Mouse (Mus musculus) myocyte (in vitro differentiated cells): Measurements from ENCODE around the gene Scp2d1. TPM values are rescaled to one million over a fixed set of nuclear protein-coding genes. Genes with fewer than 3 reads are reported as not detected.

ENCODE experiments used
- H3K27me3 ChIP-seq: one replicate; pipeline ENCODE4 v1.6.1; 2011; ENCODE audit not compliant: control insufficient read depth, insufficient read depth, insufficient read length
- H3K36me3 ChIP-seq: one replicate; pipeline ENCODE4 v1.6.1; 2011; ENCODE audit not compliant: control insufficient read depth, insufficient read depth
- H3K4me2 ChIP-seq: one replicate; pipeline ENCODE4 v1.6.1; 2011; ENCODE audit warnings: low read depth, control low read depth
- H3K4me3 ChIP-seq: one replicate; pipeline ENCODE4 v1.5.1; 2011; ENCODE audit warnings: mild to moderate bottlenecking, control low read depth, moderate library complexity
- H3K79me2 ChIP-seq: one replicate; pipeline ENCODE4 v1.6.1; 2011; ENCODE audit not compliant: control insufficient read depth, insufficient read depth
- H3ac ChIP-seq: one replicate; pipeline ENCODE4 v1.6.1; 2011; ENCODE audit not compliant: control insufficient read depth, insufficient read length
- CEBPB ChIP-seq: IDR thresholded peaks from 2 replicates; pipeline ENCODE4 v1.6.1; 2011; ENCODE audit warnings: mild to moderate bottlenecking, moderate library complexity; ENCODE audit not compliant: poor library complexity, insufficient read depth, severe bottlenecking
- E2F4 ChIP-seq: IDR thresholded peaks from one replicate; pipeline ENCODE4 v1.6.1; 2011; ENCODE audit warnings: mild to moderate bottlenecking, control low read depth, moderate library complexity; ENCODE audit not compliant: insufficient read depth
- MAX ChIP-seq: IDR thresholded peaks from one replicate; pipeline ENCODE4 v1.6.1; 2011; ENCODE audit warnings: low read depth, mild to moderate bottlenecking, control low read depth
- MYOD1 ChIP-seq, 3 experiments: IDR thresholded peaks; one replicate each; pipeline ENCODE4 v1.6.1; 2011; ENCODE audit warnings: control low read depth in 2 of 3, low read depth in 2 of 3, mild to moderate bottlenecking in 2 of 3, moderate library complexity in 1 of 3; ENCODE audit not compliant: insufficient read length in 2 of 3, control insufficient read depth in 1 of 3
- MYOG ChIP-seq, 3 experiments: IDR thresholded peaks; one replicate each; pipeline ENCODE4 v1.6.1; 2011; ENCODE audit warnings: control low read depth in 2 of 3, low read depth in 2 of 3, mild to moderate bottlenecking in 2 of 3; ENCODE audit not compliant: insufficient read length in 2 of 3, control insufficient read depth in 1 of 3, insufficient read depth in 1 of 3
- POLR2A ChIP-seq: IDR thresholded peaks from one replicate; pipeline ENCODE4 v1.6.1; 2011; ENCODE audit warnings: low read depth, mild to moderate bottlenecking, control low read depth, moderate library complexity; ENCODE audit not compliant: insufficient read length
- POLR2AphosphoS2 ChIP-seq: IDR thresholded peaks from one replicate; pipeline ENCODE4 v1.6.1; 2011; ENCODE audit warnings: low read depth, control low read depth; ENCODE audit not compliant: insufficient read length
- REST ChIP-seq: IDR thresholded peaks from one replicate; pipeline ENCODE4 v1.6.1; 2011; ENCODE audit warnings: mild to moderate bottlenecking, control low read depth, moderate library complexity; ENCODE audit not compliant: insufficient read depth, insufficient read length
- SRF ChIP-seq: IDR thresholded peaks from one replicate; pipeline ENCODE4 v1.6.1; 2011; ENCODE audit warnings: low read depth; ENCODE audit not compliant: control insufficient read depth, insufficient read length
- TCF12 ChIP-seq: IDR thresholded peaks from one replicate; pipeline ENCODE4 v1.6.1; 2011; ENCODE audit warnings: mild to moderate bottlenecking, control low read depth; ENCODE audit not compliant: poor library complexity, insufficient read depth, severe bottlenecking
- TCF3 ChIP-seq: IDR thresholded peaks from one replicate; pipeline ENCODE4 v1.6.1; 2011; ENCODE audit warnings: low read depth, control low read depth; ENCODE audit not compliant: insufficient read length
- USF1 ChIP-seq: IDR thresholded peaks from one replicate; pipeline ENCODE4 v1.6.1; 2011; ENCODE audit warnings: low read depth, mild to moderate bottlenecking, control low read depth, moderate library complexity
- polyA plus RNA-seq: library from polyadenylated mRNA; unstranded; fragments of >200 nt; fragmentation: generic; extraction: Trizol; gene quantifications from one replicate; pipeline ENCODE4 v1.2.1, GENCODE M21; 2012; ENCODE audit warnings: missing spikeins

Gene Scp2d1
- polyA plus RNA-seq, 1 experiment: not detected

GRCm38 (mm10) chr2:144807766-144808754 is 15.4 kb upstream of the Scp2d1 start:
- Histone ChIP-seq H3K36me3 (no peaks in the 10 kb centered on the region), H3K27me3 (no peaks in the 10 kb centered on the region), H3K79me2 (no peaks in the 10 kb centered on the region), H3K4me3 (no peak overlapping the region), H3ac (no peak overlapping the region), H3K4me2 (no peak overlapping the region)
- TF ChIP-seq POLR2A (no peak), USF1 (no peak), CEBPB (no peak), SRF (no peak), MYOG (IDR thresholded peaks at IDR 0.05; ENCODE audit: control insufficient read depth in 1 of 3, insufficient read depth in 1 of 3, insufficient read length in 2 of 3, low read depth in 2 of 3) (no peak), MYOD1 (IDR thresholded peaks at IDR 0.05; ENCODE audit: control insufficient read depth in 1 of 3, insufficient read length in 2 of 3, low read depth in 2 of 3) (no peak), POLR2AphosphoS2 (no peak), TCF3 (no peak)

- no peak overlapping the region for H3ac ChIP-seq
- no peaks in the 10 kb centered on the region for H3K79me2 ChIP-seq
- H3K36me3 ChIP-seq: no peaks in the 10 kb centered on the region
- no peak for TF ChIP-seq CEBPB
- TF ChIP-seq MYOD1 (IDR thresholded peaks at IDR 0.05; ENCODE audit: control insufficient read depth in 1 of 3, insufficient read length in 2 of 3, low read depth in 2 of 3): no peak
- TF ChIP-seq MYOG (IDR thresholded peaks at IDR 0.05; ENCODE audit: control insufficient read depth in 1 of 3, insufficient read depth in 1 of 3, insufficient read length in 2 of 3, low read depth in 2 of 3): no peak
- no peak for TF ChIP-seq REST
- TF ChIP-seq POLR2AphosphoS2: no peak
- no peak for TF ChIP-seq TCF12
- no peak for TF ChIP-seq POLR2A
- no peak for TF ChIP-seq E2F4
- no peak for TF ChIP-seq USF1
- H3K4me3 ChIP-seq: no peak overlapping the region
- H3K27me3 ChIP-seq: no peaks in the 10 kb centered on the region
- no peak overlapping the region for H3K4me2 ChIP-seq
Measured at GRCm38 (mm10) chr2:144828457-144828985, 5.1 kb downstream of the Scp2d1 start.

- Histone ChIP-seq H3K27me3 (no peaks in the 10 kb centered on the region), H3ac (no peak overlapping the region), H3K36me3 (no peaks in the 10 kb centered on the region), H3K4me3 (no peak overlapping the region), H3K79me2 (no peaks in the 10 kb centered on the region), H3K4me2 (no peak overlapping the region)
- TF ChIP-seq MAX: no peak
- TF ChIP-seq REST: no peak
- TF ChIP-seq TCF12: no peak
- TF ChIP-seq CEBPB: no peak
- TF ChIP-seq E2F4: no peak
- no peak for TF ChIP-seq MYOD1 (IDR thresholded peaks at IDR 0.05; ENCODE audit: control insufficient read depth in 1 of 3, insufficient read length in 2 of 3, low read depth in 2 of 3)
- no peak for TF ChIP-seq SRF
- no peak for TF ChIP-seq POLR2AphosphoS2
- no peak for TF ChIP-seq POLR2A
Measured at GRCm38 (mm10) chr2:144836667-144837311, 13.3 kb downstream of the Scp2d1 start.

GRCm38 (mm10) chr2:144837312-144837679 is 13.8 kb downstream of the Scp2d1 start:
- Histone ChIP-seq H3K79me2 (no peaks in the 10 kb centered on the region), H3K4me3 (no peak overlapping the region), H3K27me3 (no peaks in the 10 kb centered on the region), H3ac (no peak overlapping the region), H3K4me2 (no peak overlapping the region), H3K36me3 (no peaks in the 10 kb centered on the region)
- no peak for TF ChIP-seq POLR2AphosphoS2
- TF ChIP-seq POLR2A: no peak
- TF ChIP-seq REST: no peak
- no peak for TF ChIP-seq E2F4
- TF ChIP-seq MYOG (IDR thresholded peaks at IDR 0.05; ENCODE audit: control insufficient read depth in 1 of 3, insufficient read depth in 1 of 3, insufficient read length in 2 of 3, low read depth in 2 of 3): no peak
- no peak for TF ChIP-seq TCF12
- TF ChIP-seq SRF: no peak
- no peak for TF ChIP-seq CEBPB
- TF ChIP-seq USF1: no peak
- TF ChIP-seq MAX: no peak
- no peak for TF ChIP-seq MYOD1 (IDR thresholded peaks at IDR 0.05; ENCODE audit: control insufficient read depth in 1 of 3, insufficient read length in 2 of 3, low read depth in 2 of 3)
- no peak for TF ChIP-seq TCF3
